Mouse (Mus musculus) limb, embryonic 10.5 days (tissue): Measurements from ENCODE around the gene Gm49711. TPM values are rescaled to one million over a fixed set of nuclear protein-coding genes. Genes with fewer than 3 reads are reported as not detected.

Experiments
- DNase-seq: peaks from one replicate; pipeline ENCODE4 v3.0.0-alpha.2; 2017; ENCODE audit warnings: low spot score
- H3K27ac ChIP-seq: fragments of 300-500 bp; sonication (generic); 2 replicates; pipeline ENCODE4 v1.5.1; 2016; ENCODE audit warnings: mild to moderate bottlenecking
- H3K27me3 ChIP-seq: fragments of 300-500 bp; sonication (generic); 2 replicates; pipeline ENCODE4 v1.6.1; 2016; ENCODE audit warnings: low read depth, mild to moderate bottlenecking; ENCODE audit not compliant: poor library complexity, severe bottlenecking
- H3K36me3 ChIP-seq: fragments of 300-500 bp; sonication (generic); 2 replicates; pipeline ENCODE4 v1.6.1; 2016; ENCODE audit warnings: mild to moderate bottlenecking, moderate library complexity
- H3K4me1 ChIP-seq: fragments of 300-500 bp; sonication (generic); 2 replicates; pipeline ENCODE4 v1.6.1; 2016
- H3K4me3 ChIP-seq: fragments of 300-500 bp; sonication (generic); 2 replicates; pipeline ENCODE4 v1.5.1; 2016; ENCODE audit warnings: mild to moderate bottlenecking, moderate library complexity
- H3K9me3 ChIP-seq: fragments of 300-500 bp; sonication (generic); replicated peaks from 2 replicates; pipeline ENCODE4 v1.6.1; 2016; ENCODE audit warnings: mild to moderate bottlenecking
- WGBS: fragments of 180-500 bp; shearing (Covaris S2); methylation state at CpG from one replicate; pipeline ENCODE4 v1.1.7; 2016; 5-methylcytosine and 5-hydroxymethylcytosine counted together
- polyA plus RNA-seq: library from polyadenylated mRNA; unstranded; fragments of >200 nt; fragmentation: Nextera tagmentation; extraction: Ambion mirVana; gene quantifications from 2 replicates; pipeline ENCODE4 v1.2.1, GENCODE M21; 2016

The Gm49711 gene
- polyA plus RNA-seq, 1 experiment from 2014 or later = 0.30 TPM

GRCm38 (mm10) chr16:92140328-92140727 is 82.2 kb downstream of the Gm49711 start:
- H3K36me3 ChIP-seq = no peaks in the 10 kb centered on the region
- H3K27ac ChIP-seq = no peak overlapping the region
- no peaks in the 10 kb centered on the region for H3K9me3 ChIP-seq
- H3K27me3 ChIP-seq = no peaks in the 10 kb centered on the region
- H3K4me3 ChIP-seq = no peak overlapping the region
- DNase-seq = no peak
- 87% methylated on average over 9 of the region's 9 CpGs for WGBS
- peaks cover 10% of the 10 kb centered on the region; the same call in 1 of the 2 replicates for H3K4me1 ChIP-seq

GRCm38 (mm10) chr16:92141021-92141420 is 82.9 kb downstream of the Gm49711 start:
- WGBS = 94% methylated on average over 12 of the region's 12 CpGs
- no peak overlapping the region for H3K27ac ChIP-seq
- no peaks in the 10 kb centered on the region for H3K9me3 ChIP-seq
- H3K27me3 ChIP-seq = no peaks in the 10 kb centered on the region
- H3K4me1 ChIP-seq = peaks cover 10% of the 10 kb centered on the region; the same call in 1 of the 2 replicates
- H3K4me3 ChIP-seq = no peak overlapping the region
- DNase-seq = no peak
- no peaks in the 10 kb centered on the region for H3K36me3 ChIP-seq

- 79% methylated on average over 9 of the region's 9 CpGs for WGBS
- H3K27ac ChIP-seq = no peak overlapping the region
- DNase-seq = no peak
- no peaks in the 10 kb centered on the region for H3K36me3 ChIP-seq
- H3K9me3 ChIP-seq = no peaks in the 10 kb centered on the region
- no peaks in the 10 kb centered on the region for H3K27me3 ChIP-seq
- H3K4me3 ChIP-seq = no peak overlapping the region
- peaks cover 10% of the 10 kb centered on the region; the same call in 1 of the 2 replicates for H3K4me1 ChIP-seq
Measured at GRCm38 (mm10) chr16:92142426-92143012, 84.4 kb downstream of the Gm49711 start.

- WGBS = 89% methylated on average over 12 of the region's 12 CpGs
- H3K27me3 ChIP-seq = no peaks in the 10 kb centered on the region
- DNase-seq = no peak
- no peak overlapping the region for H3K27ac ChIP-seq
- no peak overlapping the region for H3K4me3 ChIP-seq
- peaks cover under 1% of the 10 kb centered on the region; the same call in 1 of the 2 replicates for H3K4me1 ChIP-seq
- no peaks in the 10 kb centered on the region for H3K9me3 ChIP-seq
- no peaks in the 10 kb centered on the region for H3K36me3 ChIP-seq
Measured at GRCm38 (mm10) chr16:92147631-92148366, 89.7 kb downstream of the Gm49711 start.

GRCm38 (mm10) chr16:92148367-92148728 is 90.2 kb downstream of the Gm49711 start:
- Histone ChIP-seq H3K9me3 (no peaks in the 10 kb centered on the region), H3K36me3 (no peaks in the 10 kb centered on the region), H3K4me3 (no peak overlapping the region), H3K27ac (no peak overlapping the region), H3K4me1 (no peaks in the 10 kb centered on the region), H3K27me3 (no peaks in the 10 kb centered on the region)
- no peak for DNase-seq
- 94% methylated on average over 2 of the region's 2 CpGs for WGBS

- Histone ChIP-seq H3K27me3 (peaks cover 2% of the 10 kb centered on the region; the same call in 1 of the 2 replicates), H3K27ac (no peak overlapping the region), H3K4me3 (no peak overlapping the region), H3K9me3 (no peaks in the 10 kb centered on the region), H3K4me1 (no peaks in the 10 kb centered on the region), H3K36me3 (no peaks in the 10 kb centered on the region)
- WGBS = 78% methylated on average over 4 of the region's 4 CpGs
- no peak for DNase-seq
Measured at GRCm38 (mm10) chr16:92150975-92151374, 92.9 kb downstream of the Gm49711 start.

- DNase-seq = no peak
- no peaks in the 10 kb centered on the region for H3K36me3 ChIP-seq
- no peaks in the 10 kb centered on the region for H3K9me3 ChIP-seq
- peak overlapping the region; percentile 88 for H3K27ac ChIP-seq
- H3K4me1 ChIP-seq = peaks cover 22% of the 10 kb centered on the region
- H3K4me3 ChIP-seq = peak overlapping the region; percentile 62
- H3K27me3 ChIP-seq = peaks cover 11% of the 10 kb centered on the region; the same call in 1 of the 2 replicates
- whole genome bisulfite sequencing = 6% methylated on average over 14 of the region's 14 CpGs
Measured at GRCm38 (mm10) chr16:92158021-92158455, 99.9 kb downstream of the Gm49711 start.

- peak overlapping the region; percentile 88 for H3K27ac ChIP-seq
- peak overlapping the region; percentile 62 for H3K4me3 ChIP-seq
- 3% methylated on average over 30 of the region's 30 CpGs for WGBS
- H3K27me3 ChIP-seq = peaks cover 11% of the 10 kb centered on the region; the same call in 1 of the 2 replicates
- H3K36me3 ChIP-seq = no peaks in the 10 kb centered on the region
- H3K4me1 ChIP-seq = peaks cover 24% of the 10 kb centered on the region
- DNase-seq = peak; percentile 84
- H3K9me3 ChIP-seq = no peaks in the 10 kb centered on the region
Measured at GRCm38 (mm10) chr16:92158461-92159091, 100.5 kb downstream of the Gm49711 start.

- no peaks in the 10 kb centered on the region for H3K9me3 ChIP-seq
- H3K27me3 ChIP-seq = peaks cover 11% of the 10 kb centered on the region; the same call in 1 of the 2 replicates
- H3K36me3 ChIP-seq = no peaks in the 10 kb centered on the region
- DNase-seq = no peak
- peaks cover 29% of the 10 kb centered on the region for H3K4me1 ChIP-seq
- peak overlapping the region; percentile 88 for H3K27ac ChIP-seq
- H3K4me3 ChIP-seq = peak overlapping the region; percentile 62
- WGBS = 17% methylated on average over 6 of the region's 6 CpGs
Measured at GRCm38 (mm10) chr16:92159114-92159513, 101.0 kb downstream of the Gm49711 start.

GRCm38 (mm10) chr16:92162289-92162688 is 104.2 kb downstream of the Gm49711 start:
- Histone ChIP-seq H3K27ac (no peak overlapping the region), H3K4me1 (peaks cover 31% of the 10 kb centered on the region), H3K9me3 (no peaks in the 10 kb centered on the region), H3K36me3 (no peaks in the 10 kb centered on the region), H3K27me3 (no peaks in the 10 kb centered on the region), H3K4me3 (no peak overlapping the region)
- DNase-seq = no peak
- WGBS = 74% methylated on average over 4 of the region's 4 CpGs

GRCm38 (mm10) chr16:92163545-92163944 is 105.4 kb downstream of the Gm49711 start:
- 0 out of 2 replicates have a peak overlapping the region, but pooled peaks have one; percentile 9 for H3K27ac ChIP-seq
- 82% methylated on average over 4 of the region's 4 CpGs for WGBS
- no peaks in the 10 kb centered on the region for H3K36me3 ChIP-seq
- H3K27me3 ChIP-seq = no peaks in the 10 kb centered on the region
- H3K4me1 ChIP-seq = peaks cover 20% of the 10 kb centered on the region
- H3K9me3 ChIP-seq = no peaks in the 10 kb centered on the region
- no peak for DNase-seq
- H3K4me3 ChIP-seq = no peak overlapping the region

GRCm38 (mm10) chr16:92176052-92176451 is 117.9 kb downstream of the Gm49711 start:
- Histone ChIP-seq H3K4me1 (peaks cover 16% of the 10 kb centered on the region), H3K4me3 (no peak overlapping the region), H3K27me3 (no peaks in the 10 kb centered on the region), H3K9me3 (no peaks in the 10 kb centered on the region), H3K27ac (no peak overlapping the region), H3K36me3 (no peaks in the 10 kb centered on the region)
- DNase-seq = no peak
- WGBS = 82% methylated on average over 1 of the region's 1 CpGs

- peaks cover 16% of the 10 kb centered on the region for H3K4me1 ChIP-seq
- DNase-seq = no peak
- H3K9me3 ChIP-seq = no peaks in the 10 kb centered on the region
- no peaks in the 10 kb centered on the region for H3K36me3 ChIP-seq
- no peaks in the 10 kb centered on the region for H3K27me3 ChIP-seq
- H3K27ac ChIP-seq = no peak overlapping the region
- WGBS = 93% methylated on average over 1 of the region's 1 CpGs
- H3K4me3 ChIP-seq = no peak overlapping the region
Measured at GRCm38 (mm10) chr16:92177718-92178117, 119.6 kb downstream of the Gm49711 start.
